Mouse (Mus musculus): ENCODE data around the gene Ttc7b.

DNA sequence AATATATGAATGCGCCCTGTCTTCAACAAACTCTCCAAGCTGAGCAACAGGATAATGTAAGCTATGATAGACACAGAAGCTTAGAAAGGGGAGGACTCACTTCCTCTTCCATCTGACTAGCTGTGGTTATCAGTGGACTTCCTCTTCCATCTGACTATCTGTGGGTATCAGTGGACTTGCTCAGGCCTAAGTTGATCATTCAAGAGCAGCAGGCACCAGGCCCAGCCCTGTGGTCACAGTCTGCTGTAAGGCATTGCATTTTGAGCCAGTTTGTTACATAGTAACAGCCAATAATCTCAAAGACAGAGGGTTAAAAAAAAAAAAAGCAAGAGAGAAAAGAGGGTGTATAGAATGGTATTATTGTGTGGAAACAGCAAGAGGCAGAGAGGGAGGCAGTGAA, 15.1 kb downstream of the Ttc7b start:
- TF ChIP-seq POLR2A (IDR thresholded peaks at IDR 0.05; ENCODE audit: borderline replicate concordance, extremely low read depth, insufficient read depth, insufficient read length, poor library complexity, severe bottlenecking) (no peak), CTCF (IDR thresholded peaks at IDR 0.05; ENCODE audit: borderline replicate concordance, extremely low read depth, insufficient read depth, insufficient read length) (no peak)

All from brain, embryonic 14.5 days (tissue).